Mouse (Mus musculus): ENCODE measurements at regions not wholly inside any gene's neighbourhood (a gene's known extent, or its start where the extent isn't known, plus 50 kb on each side); places are given as distances from the start of the nearest gene placed in this dataset.

DNA sequence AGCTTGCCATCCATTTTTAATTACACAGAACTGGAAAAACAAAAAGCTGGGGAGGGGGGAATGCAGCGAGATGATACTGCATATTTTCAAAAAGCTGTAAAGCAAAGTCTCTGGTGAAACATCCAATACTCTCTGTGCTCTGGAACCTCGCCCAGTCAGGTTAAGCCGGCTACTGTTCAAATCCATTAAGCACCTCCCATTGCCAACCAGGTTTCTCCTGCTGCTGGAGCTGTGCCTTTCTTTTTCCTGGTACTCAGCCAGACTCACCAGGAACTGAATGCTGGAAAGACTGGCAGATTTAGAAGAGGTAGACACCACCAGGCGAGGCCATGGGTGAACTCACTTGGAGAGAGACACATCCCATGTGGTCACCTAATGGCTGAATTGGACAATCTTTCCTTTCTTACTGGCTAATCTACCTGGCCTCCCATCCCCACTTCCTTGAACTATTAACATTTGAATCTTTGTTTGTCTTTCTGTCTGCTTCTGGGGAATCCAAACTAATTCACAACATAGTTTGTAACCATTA lies 1250.8 kb upstream of the Jmjd1c start:
- DNase-seq (ENCODE audit: low read depth, low spot score), result peak; percentile 28

DNA sequence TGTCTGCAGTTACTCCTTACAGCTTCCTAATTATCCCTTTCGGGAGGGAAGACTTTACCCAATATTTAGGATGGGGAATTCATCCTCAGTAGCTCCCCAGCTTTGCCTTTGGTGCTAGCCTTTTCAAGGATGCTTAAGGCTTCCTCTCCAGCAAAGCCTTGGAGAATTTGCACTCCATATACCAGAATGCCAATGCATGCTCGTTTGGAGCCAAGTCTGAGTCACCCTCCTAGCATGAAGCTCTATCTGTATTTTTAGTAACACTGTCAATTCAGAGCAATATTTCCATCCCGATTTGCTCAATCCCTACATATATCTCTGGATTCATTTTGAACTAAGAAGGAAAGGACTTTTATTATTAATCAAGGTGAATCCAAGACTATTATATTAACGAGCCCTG lies 1249.8 kb upstream of the Jmjd1c start:
- peak; percentile 77 for DNase-seq (ENCODE audit: low read depth, low spot score)

DNA sequence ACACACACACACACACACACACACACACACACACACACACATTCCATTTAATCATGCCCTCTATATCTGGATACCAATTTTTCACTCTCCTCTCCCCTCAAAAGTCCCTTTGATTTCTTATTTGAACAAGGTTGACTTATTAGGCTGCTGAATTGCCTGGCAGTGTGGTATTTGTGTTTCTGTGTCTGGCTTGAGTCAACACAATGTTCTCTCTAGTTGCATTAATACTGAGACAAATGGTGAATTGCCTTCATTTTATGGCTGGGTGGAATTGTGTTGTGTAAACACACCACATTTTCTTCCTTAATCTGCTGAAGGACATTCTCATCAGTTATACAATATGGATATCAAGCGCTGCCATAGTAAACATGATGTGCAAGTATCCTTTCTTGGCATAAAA lies 1248.3 kb upstream of the Jmjd1c start:
- DNase-seq (ENCODE audit: low read depth, low spot score), result no peak

DNA sequence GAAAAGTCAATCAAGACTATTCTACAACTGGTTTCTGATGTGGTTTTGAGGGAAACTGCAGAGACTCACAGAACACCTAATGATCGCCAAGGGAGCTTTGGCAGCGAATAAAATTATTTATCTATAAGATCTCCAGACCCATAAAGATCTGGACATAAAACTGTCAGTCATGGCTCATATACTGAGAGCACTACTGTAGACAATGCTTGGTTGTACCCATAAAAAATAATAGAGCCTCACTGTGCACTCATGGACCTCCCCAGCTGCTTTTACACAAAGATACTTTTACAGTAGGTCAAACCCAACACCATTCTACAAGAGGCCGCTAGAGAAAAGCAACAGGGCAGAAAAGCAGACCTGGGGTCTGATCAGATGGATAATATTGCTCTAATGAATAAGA lies 1206.0 kb upstream of the Jmjd1c start:
- DNase-seq (ENCODE audit: low read depth, low spot score), result no peak

DNA sequence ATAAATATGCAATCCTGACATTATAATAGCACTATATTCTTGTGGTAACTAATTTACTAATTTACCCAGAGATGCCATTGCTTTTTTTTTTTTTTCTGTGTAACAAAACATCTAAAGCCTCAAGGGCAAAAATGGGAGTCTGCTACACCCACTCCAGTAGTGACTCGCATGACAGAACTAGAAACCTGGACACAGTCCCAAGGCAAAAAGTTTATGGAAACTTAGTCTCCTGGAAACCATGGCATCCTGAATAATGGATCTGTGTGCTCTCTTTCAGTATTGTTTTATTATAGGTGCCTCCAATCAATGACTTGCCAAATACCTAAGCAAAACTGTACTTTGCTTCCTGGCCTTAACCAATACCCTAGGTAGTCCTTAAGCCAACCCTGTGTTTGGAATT lies 1188.4 kb upstream of the Jmjd1c start:
- DNase-seq (ENCODE audit: low read depth, low spot score), result peak; percentile 58

DNA sequence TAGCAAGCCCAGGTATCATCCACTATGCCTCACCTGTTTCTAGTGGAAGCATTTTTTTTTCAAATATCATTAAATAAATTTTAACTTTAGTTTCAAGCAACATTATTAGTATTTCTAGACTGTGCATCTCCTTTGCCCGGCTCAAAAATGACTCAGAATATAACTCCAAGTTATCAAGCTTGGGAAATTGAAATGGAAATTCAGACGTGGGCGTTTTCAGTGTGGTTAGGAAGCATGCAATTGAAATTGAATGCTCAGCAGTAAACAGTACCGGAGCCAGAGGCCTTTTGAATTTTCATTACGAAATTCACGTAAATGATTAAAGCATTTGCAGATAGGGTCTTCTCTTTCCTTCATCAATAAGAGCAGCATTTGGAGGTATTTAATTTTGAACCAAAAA lies 1183.4 kb upstream of the Jmjd1c start:
- no peak for DNase-seq (ENCODE audit: low read depth, low spot score)

GRCm38 (mm10) chr10:65932077-65932476 lies 1163.8 kb upstream of the Jmjd1c start:
- no peak for DNase-seq (ENCODE audit: low read depth, low spot score)

DNA sequence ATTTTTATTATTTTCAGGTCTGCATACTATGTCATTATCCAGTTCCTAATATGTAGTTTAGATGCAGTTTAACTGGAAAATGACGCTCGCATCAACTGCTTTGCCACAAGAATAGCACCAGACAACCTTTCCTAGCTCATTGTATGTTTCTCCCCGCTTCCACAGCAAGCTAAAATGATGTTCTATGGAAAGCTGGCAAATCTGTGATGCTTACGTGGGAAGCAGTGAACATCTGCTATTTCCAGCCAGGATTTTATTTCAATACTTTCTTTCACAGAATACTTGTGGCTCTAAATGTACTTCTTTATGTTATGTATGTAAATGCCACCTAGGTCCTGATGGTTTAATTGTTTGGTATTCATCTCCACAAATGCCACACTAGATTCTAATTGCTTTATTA lies 1147.3 kb upstream of the Jmjd1c start:
- no peak for DNase-seq (ENCODE audit: low read depth, low spot score)

DNA sequence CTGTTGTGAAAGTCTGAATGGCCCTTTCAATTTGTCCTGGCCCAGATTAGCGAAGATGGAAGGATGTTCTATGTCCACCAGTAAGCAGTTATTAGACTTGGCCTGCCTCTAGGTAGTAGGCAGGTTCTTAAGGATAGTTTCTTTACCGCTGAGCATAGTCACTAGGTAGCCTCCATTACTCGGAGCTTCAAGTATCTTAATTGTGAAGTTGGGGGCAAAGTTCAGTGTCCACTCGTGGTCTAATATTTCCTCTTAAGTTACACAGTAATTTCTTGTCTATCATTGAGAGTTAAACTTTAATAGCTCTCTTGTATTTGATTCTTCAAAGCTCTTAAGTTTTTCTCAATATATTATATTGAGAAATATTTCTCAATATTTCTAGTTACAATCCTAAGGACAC lies 1133.5 kb upstream of the Jmjd1c start:
- DNase-seq (ENCODE audit: low read depth, low spot score), result no peak

- no peak for DNase-seq (ENCODE audit: low read depth, low spot score)
These were observed 1126.2 kb upstream of the Jmjd1c start for GRCm38 (mm10) chr10:65969770-65970169.

All from 3T3-L1 (cell line).